Mouse (Mus musculus) cerebellum, adult 11-12 months (tissue): ENCODE measurements at regions not wholly inside any gene's neighbourhood (a gene's known extent, or its start where the extent isn't known, plus 50 kb on each side); places are given as distances from the start of the nearest gene placed in this dataset.

Source experiments
- DNase-seq: peaks from one replicate; pipeline ENCODE4 v3.0.0; 2022

DNA sequence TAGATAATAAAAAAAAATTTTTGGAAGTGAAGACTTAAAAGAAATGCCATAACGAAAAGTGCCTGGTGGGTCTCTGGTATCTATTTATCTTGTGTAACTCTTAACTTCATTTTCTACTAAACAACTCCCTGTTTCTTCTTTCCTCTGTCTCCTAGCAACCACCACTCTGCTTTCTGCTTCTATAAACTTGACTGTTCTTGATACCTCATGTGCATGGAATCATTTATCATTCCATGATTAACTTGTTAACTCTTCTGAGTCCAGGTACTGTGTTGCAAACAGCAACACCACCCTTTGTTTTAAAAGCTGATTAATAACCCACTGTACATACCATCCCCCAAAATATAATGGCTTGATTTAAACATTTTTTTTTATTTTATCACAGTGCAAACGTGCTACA lies 325.0 kb downstream of the Mettl4 start:
- no peak for DNase-seq

DNA sequence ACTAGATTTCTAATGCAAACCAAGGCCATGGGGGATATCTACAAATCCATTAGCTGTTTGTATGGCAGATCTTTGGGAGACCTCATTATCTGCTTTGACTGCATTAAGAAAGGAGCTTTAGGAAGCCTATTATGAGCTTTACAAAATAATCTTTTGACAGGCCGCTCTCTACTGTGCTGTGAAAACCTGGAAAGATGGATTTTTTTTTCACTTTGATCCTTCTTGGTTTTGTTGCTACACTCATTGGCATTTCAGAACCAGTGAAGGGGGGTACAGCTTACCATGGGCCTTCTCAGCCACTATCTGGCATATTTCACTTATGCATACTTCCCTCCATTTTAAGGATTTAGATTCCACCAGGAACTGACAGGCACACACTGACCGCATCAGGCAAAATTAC lies 366.8 kb downstream of the Mettl4 start:
- DNase-seq, result no peak

- no peak for DNase-seq
Observed at GRCm38 (mm10) chr17:94335688-94336087, 414.1 kb downstream of the Mettl4 start.

DNA sequence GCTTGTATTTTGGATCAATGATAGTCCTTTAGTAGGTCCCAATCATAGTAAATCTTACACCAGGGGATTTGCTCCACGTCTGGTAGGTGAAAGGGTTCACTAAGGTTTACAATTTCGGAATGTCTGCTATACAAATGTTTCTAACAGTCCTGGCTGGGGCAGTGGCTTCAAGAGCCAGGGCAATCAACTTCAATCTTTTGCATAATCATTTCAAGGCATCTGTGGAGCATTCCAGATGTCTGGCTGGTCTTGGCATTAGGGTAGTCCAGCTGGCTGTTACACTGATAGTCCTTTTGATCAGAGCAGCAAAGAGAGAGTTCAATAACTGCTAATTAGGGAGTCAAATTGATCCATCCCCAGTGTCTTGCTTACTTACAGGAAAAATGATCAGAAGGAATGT lies 423.6 kb downstream of the Mettl4 start:
- no peak for DNase-seq

DNA sequence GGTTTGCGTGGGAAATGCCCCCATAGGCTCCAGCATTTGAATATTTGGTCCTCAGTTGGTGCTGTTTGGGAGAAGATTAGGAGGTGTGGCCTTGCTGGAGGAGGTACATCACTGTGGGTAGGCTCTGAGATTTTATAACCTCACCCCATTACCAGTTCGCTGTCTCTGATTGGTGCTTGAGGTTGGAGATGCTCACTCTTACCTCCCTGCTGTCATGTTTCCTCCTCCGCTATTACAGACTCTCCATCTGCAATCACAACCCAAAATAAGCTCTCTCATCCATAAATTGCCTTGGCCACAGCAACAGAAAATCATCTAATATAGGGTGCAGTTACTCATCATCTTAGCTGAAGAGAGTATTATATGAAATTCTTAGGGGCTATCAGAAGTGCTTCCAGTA lies 458.6 kb downstream of the Mettl4 start:
- DNase-seq, result no peak

DNA sequence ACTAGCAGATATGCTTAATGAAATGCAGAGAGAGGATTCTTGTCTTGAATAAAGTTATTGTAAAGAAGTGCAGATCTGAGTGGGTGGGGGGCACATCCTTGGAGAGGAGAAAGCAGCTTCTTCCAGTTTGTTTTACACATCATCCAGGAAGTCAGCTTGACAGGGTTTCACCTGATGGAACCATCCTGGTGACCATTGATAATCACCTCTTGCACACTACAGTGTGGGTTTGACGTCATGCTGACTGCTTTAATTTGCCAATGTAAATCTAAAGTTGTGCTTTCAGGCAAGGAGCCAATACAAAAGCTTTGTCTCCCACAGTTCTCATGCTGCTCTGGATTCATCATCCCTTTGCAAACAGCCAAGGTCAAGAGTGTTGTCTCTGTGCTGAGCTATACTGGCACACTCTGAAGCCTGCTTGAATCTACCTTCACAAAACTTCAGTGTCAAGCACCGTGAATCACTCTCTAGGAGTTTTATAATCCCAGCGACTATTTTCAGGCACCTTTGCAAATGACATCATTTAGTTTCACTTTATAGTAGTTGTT lies 462.1 kb downstream of the Mettl4 start:
- no peak for DNase-seq

GRCm38 (mm10) chr17:94276851-94277250 lies 473.0 kb downstream of the Mettl4 start:
- DNase-seq, result peak; percentile 32

DNA sequence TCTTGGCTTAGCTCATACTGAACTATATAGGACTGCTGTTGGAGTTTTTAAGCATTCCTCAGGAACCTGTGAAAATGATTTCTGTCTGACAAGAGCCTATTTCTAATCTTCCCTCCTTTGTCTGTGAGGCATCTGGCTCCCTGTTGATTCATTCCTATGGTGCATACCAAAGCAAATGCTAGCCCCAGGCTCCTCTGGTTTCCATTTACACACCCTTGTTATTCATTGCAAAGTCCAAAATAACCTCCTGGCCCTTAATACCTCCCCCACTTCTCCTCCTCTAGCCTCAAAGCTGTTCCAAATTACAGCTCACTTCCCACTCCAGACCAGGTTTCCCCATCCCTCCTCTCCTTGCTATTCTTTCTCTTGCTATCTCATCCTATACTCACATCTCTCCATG lies 480.1 kb downstream of the Mettl4 start:
- no peak for DNase-seq

- DNase-seq, result no peak
Observed at GRCm38 (mm10) chr17:94255666-94256065, 494.2 kb downstream of the Mettl4 start.

- DNase-seq, result no peak
Observed at GRCm38 (mm10) chr17:94254801-94255200, 495.0 kb downstream of the Mettl4 start.

DNA sequence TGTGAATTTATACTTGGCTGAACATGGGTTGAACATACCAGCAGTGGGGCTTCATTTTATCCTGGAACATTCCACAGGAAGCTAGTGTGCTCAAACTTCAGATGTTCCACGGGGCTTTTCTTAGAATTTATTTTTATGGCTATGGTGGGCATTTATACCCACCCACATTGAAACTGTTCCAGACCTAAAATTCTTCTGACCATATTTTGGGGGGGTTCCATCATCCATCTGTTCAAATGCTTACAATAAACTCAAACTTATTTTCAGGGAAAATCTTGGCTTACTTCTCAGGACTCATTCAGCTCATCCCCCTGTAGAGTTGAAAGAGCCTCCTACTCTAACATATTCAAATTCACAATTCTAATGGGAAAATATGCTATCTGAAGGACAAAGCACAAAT lies 506.0 kb downstream of the Mettl4 start:
- DNase-seq, result no peak

GRCm38 (mm10) chr17:94226136-94226535 lies 523.7 kb downstream of the Mettl4 start:
- DNase-seq, result no peak
